Mouse (Mus musculus) liver, embryonic 14.5 days (tissue): ENCODE data around the gene Wipf3. TPM values are rescaled to one million over a fixed set of nuclear protein-coding genes. Genes with fewer than 3 reads are reported as not detected.
A peak's percentile ranks its signal among the peaks of the same experiment; 100 is the strongest.

Experiments used
- ATAC-seq: fragments of 200-750 bp; cut with Nextera tagmentation; 2 replicates; pipeline ENCODE4 v1.8.0; 2017; ENCODE audit warnings: moderate number of reproducible peaks, mild to moderate bottlenecking, moderate library complexity; ENCODE audit not compliant: insufficient read depth
- DNase-seq, 3 experiments: peaks; one replicate each; pipeline ENCODE4 v3.0.0-alpha.2; 2012 to 2013; ENCODE audit warnings: low read depth in 3 of 3, low spot score in 3 of 3
- H3K27ac ChIP-seq: fragments of 300-500 bp; sonication (generic); 2 replicates; pipeline ENCODE4 v1.5.1; 2014; ENCODE audit warnings: moderate library complexity, mild to moderate bottlenecking, control low read depth, inconsistent platforms
- H3K27me3 ChIP-seq: fragments of 300-500 bp; sonication (generic); 2 replicates; pipeline ENCODE4 v1.6.1; 2014; ENCODE audit warnings: mild to moderate bottlenecking, low read length, moderate library complexity; ENCODE audit not compliant: control insufficient read depth, insufficient read depth
- H3K36me3 ChIP-seq: fragments of 300-500 bp; sonication (generic); replicated peaks from 2 replicates; pipeline ENCODE4 v1.6.1; 2014; ENCODE audit warnings: low read depth; ENCODE audit not compliant: control insufficient read depth, insufficient read depth
- H3K4me1 ChIP-seq, 2 experiments: fragments of 200-500 bp in 1 of 2; fragments of 300-500 bp in 1 of 2; sonication (generic) in 1 of 2; replicated peaks; 2 replicates each; pipeline ENCODE4 v1.6.1; 2012 to 2014; ENCODE audit warnings: antibody characterized with exemption in 1 of 2, inconsistent platforms in 1 of 2, low read length in 1 of 2; ENCODE audit not compliant: control insufficient read depth in 2 of 2, insufficient read depth in 2 of 2
- H3K4me2 ChIP-seq: fragments of 300-500 bp; sonication (generic); 2 replicates; pipeline ENCODE4 v1.6.1; 2014; ENCODE audit warnings: low read depth, mild to moderate bottlenecking, control low read depth, moderate library complexity
- H3K4me3 ChIP-seq, 2 experiments: fragments of 200-500 bp in 1 of 2; fragments of 300-500 bp in 1 of 2; sonication (generic) in 1 of 2; 2 replicates each; pipeline ENCODE4 v1.5.1; 2012 to 2014; ENCODE audit warnings: low read depth in 2 of 2, low read length in 2 of 2, mild to moderate bottlenecking in 2 of 2, control low read depth in 1 of 2, inconsistent platforms in 1 of 2, moderate library complexity in 1 of 2; ENCODE audit not compliant: insufficient read depth in 1 of 2
- H3K9ac ChIP-seq: fragments of 300-500 bp; sonication (generic); replicated peaks from 2 replicates; pipeline ENCODE4 v1.6.1; 2014; ENCODE audit warnings: mild to moderate bottlenecking, control low read depth, moderate library complexity
- H3K9me3 ChIP-seq: fragments of 300-500 bp; sonication (generic); 2 replicates; pipeline ENCODE4 v1.6.1; 2016; ENCODE audit warnings: low read length, mixed read lengths; ENCODE audit not compliant: control insufficient read depth
- CTCF ChIP-seq: IDR thresholded peaks from 2 replicates; pipeline ENCODE4 v1.5.1; 2016; ENCODE audit warnings: antibody characterized with exemption, low read depth, control low read depth
- EP300 ChIP-seq: IDR thresholded peaks from 2 replicates; pipeline ENCODE4 v1.6.1; 2016; ENCODE audit warnings: antibody characterized with exemption, low read depth
- WGBS: fragments of 180-500 bp; shearing (Covaris S2); extraction: QIAGEN DNeasy Blood & Tissue Kit; methylation state at CpG from one replicate; pipeline ENCODE4 v1.1.7; 2014; ENCODE audit not compliant: insufficient replicate concordance; 5-methylcytosine and 5-hydroxymethylcytosine counted together
- polyA plus RNA-seq, 2 experiments: library from polyadenylated mRNA; depleted of rRNA in 1 of 2; stranded (reverse) in 1 of 2; unstranded in 1 of 2; fragments of >200 nt; fragmentation: Nextera tagmentation in 1 of 2; extraction: Ambion mirVana in 1 of 2; gene quantifications; 2 replicates each; pipeline versions ENCODE4 v1.2.1 to v1.2.3; 2012 to 2014

Gene Wipf3
- polyA plus RNA-seq, 2 experiments = 0.09 to 0.19 TPM

DNA sequence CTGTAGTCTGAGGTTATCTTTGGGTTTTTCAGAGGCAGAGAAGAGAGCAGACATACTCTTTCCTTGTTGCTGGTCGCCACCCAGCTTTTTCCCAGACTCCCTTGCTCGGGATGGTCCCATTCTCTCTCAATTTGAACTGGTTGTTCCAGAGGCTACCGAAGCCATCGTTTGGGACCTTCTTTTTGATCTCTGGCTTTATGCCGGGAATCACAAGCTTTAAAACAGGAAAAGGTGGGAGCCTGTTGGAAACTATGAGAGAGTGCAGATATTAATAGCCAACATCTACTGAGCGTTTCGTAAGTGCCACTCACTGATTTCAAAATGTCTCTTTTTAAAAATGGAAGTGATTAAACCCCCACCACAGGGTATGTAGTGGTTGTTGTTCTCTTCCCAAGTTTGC lies 42.5 kb downstream of the Wipf3 start:
- no peak overlapping the region for H3K4me2 ChIP-seq
- DNase-seq (no peak), ATAC-seq (no peak)
- no peak overlapping the region for H3K27ac ChIP-seq
- H3K9me3 ChIP-seq = no peaks in the 10 kb centered on the region
- WGBS = 59% methylated on average over 7 of the region's 7 CpGs
- no peaks in the 10 kb centered on the region for H3K27me3 ChIP-seq
- H3K4me3 ChIP-seq = no peak overlapping the region
- no peak overlapping the region for H3K9ac ChIP-seq
- peaks cover 0 to 5% of the 10 kb centered on the region in 2 experiments; a peak in 2 of 4 replicates for H3K4me1 ChIP-seq
- TF ChIP-seq CTCF (no peak), EP300 (no peak)
- H3K36me3 ChIP-seq = no peaks in the 10 kb centered on the region

- Histone ChIP-seq H3K4me2 (no peak overlapping the region), H3K4me3 (no peak overlapping the region), H3K27ac (no peak overlapping the region), H3K9me3 (no peaks in the 10 kb centered on the region), H3K9ac (no peak overlapping the region), H3K27me3 (no peaks in the 10 kb centered on the region), H3K4me1 (peaks cover 0 to 5% of the 10 kb centered on the region in 2 experiments; a peak in 2 of 4 replicates), H3K36me3 (no peaks in the 10 kb centered on the region)
- ATAC-seq = no peak
- WGBS = 49% methylated on average over 8 of the region's 8 CpGs
- TF ChIP-seq CTCF (no peak), EP300 (no peak)
- DNase-seq = no peak
Observed at GRCm38 (mm10) chr6:54472846-54473715, 43.7 kb downstream of the Wipf3 start.

DNA sequence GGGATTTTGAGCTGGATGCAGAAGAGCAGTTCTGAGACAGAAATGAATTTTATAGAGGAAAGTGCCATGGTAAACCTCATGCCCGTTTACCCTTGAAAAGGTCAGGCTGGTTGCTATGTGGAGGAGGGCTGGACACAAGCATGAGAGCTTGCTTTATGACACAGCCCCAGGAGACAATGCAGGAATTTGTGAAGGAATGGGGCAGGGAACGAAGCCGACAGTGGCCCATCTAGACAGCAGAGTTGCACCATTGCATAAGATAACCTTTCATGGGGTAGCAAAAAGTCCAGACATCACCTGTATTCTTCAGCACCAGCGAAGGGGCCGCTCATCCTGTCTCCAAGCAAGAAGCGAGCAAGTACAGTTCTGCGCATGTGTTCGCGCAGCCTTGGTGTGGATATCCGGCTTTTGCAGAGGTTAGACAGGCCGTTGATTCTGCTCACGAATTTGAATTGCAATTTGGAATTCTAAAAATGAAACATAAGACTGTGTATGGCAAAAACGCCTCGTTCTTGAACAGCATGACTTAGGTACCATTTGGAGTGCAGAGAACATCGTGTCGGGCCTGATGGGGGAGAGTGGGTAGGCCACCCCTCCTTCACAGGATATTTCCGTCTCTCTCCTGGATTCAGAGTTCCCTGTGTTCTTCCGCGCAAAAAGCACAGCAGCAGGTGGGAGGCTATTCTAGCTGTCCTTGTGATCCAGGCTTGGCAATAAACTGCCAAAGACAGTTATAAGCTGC lies 46.7 kb downstream of the Wipf3 start:
- 76% methylated on average over 19 of the region's 19 CpGs for WGBS
- ATAC-seq (no peak), DNase-seq (no peak)
- H3K4me3 ChIP-seq = no peak overlapping the region
- no peak overlapping the region for H3K9ac ChIP-seq
- H3K27me3 ChIP-seq = no peaks in the 10 kb centered on the region
- no peak overlapping the region for H3K27ac ChIP-seq
- H3K9me3 ChIP-seq = no peaks in the 10 kb centered on the region
- H3K36me3 ChIP-seq = no peaks in the 10 kb centered on the region
- H3K4me1 ChIP-seq = peaks cover 0 to 5% of the 10 kb centered on the region in 2 experiments; a peak in 2 of 4 replicates
- TF ChIP-seq EP300 (no peak), CTCF (no peak)
- H3K4me2 ChIP-seq = no peak overlapping the region

GRCm38 (mm10) chr6:54478646-54479324 lies 49.4 kb downstream of the Wipf3 start:
- no peak overlapping the region for H3K4me3 ChIP-seq
- no peaks in the 10 kb centered on the region for H3K9me3 ChIP-seq
- 59% methylated on average over 5 of the region's 5 CpGs for WGBS
- no peaks in the 10 kb centered on the region; a peak in 1 of 4 replicates for H3K4me1 ChIP-seq
- no peaks in the 10 kb centered on the region for H3K36me3 ChIP-seq
- H3K27me3 ChIP-seq = no peaks in the 10 kb centered on the region
- no peak overlapping the region for H3K9ac ChIP-seq
- DNase-seq (no peak), ATAC-seq (no peak)
- peak; percentile 23; the same call in 1 of the 2 replicates for TF ChIP-seq CTCF
- TF ChIP-seq EP300 = no peak
- no peak overlapping the region for H3K27ac ChIP-seq
- H3K4me2 ChIP-seq = no peak overlapping the region
